Mouse (Mus musculus): Measurements from ENCODE around the gene Ankrd6.

Gene Ankrd6

GRCm38 (mm10) chr4:32951035-32951940 is 647 bp upstream of the Ankrd6 start:
- no peak for DNase-seq (ENCODE audit: extremely low spot score)

- DNase-seq (ENCODE audit: extremely low spot score) = no peak
Measured at GRCm38 (mm10) chr4:32948696-32949095, 1.9 kb downstream of the Ankrd6 start.

GRCm38 (mm10) chr4:32947631-32948030 is 3.0 kb downstream of the Ankrd6 start:
- DNase-seq (ENCODE audit: extremely low spot score) = peak; percentile 45

GRCm38 (mm10) chr4:32940984-32941383 is 9.7 kb downstream of the Ankrd6 start:
- no peak for DNase-seq (ENCODE audit: extremely low spot score)

GRCm38 (mm10) chr4:32939964-32940363 is 10.7 kb downstream of the Ankrd6 start:
- DNase-seq (ENCODE audit: extremely low spot score) = no peak

- no peak for DNase-seq (ENCODE audit: extremely low spot score)
Measured at GRCm38 (mm10) chr4:32939521-32939920, 11.1 kb downstream of the Ankrd6 start.

- no peak for DNase-seq (ENCODE audit: extremely low spot score)
Measured at GRCm38 (mm10) chr4:32936762-32937341, 13.8 kb downstream of the Ankrd6 start.

GRCm38 (mm10) chr4:32932056-32932455 is 18.6 kb downstream of the Ankrd6 start:
- peak; percentile 37 for DNase-seq (ENCODE audit: extremely low spot score)

GRCm38 (mm10) chr4:32929750-32930149 is 20.9 kb downstream of the Ankrd6 start:
- DNase-seq (ENCODE audit: extremely low spot score) = no peak

- DNase-seq (ENCODE audit: extremely low spot score) = no peak
Measured at GRCm38 (mm10) chr4:32928692-32929448, 21.8 kb downstream of the Ankrd6 start.

- DNase-seq (ENCODE audit: extremely low spot score) = peak; percentile 49
Measured at GRCm38 (mm10) chr4:32923891-32924294, 26.7 kb downstream of the Ankrd6 start.

- peak; percentile 77 for DNase-seq (ENCODE audit: extremely low spot score)
Measured at GRCm38 (mm10) chr4:32923436-32923835, 27.2 kb downstream of the Ankrd6 start.

GRCm38 (mm10) chr4:32922871-32923270 is 27.8 kb downstream of the Ankrd6 start:
- no peak for DNase-seq (ENCODE audit: extremely low spot score)

- no peak for DNase-seq (ENCODE audit: extremely low spot score)
Measured at GRCm38 (mm10) chr4:32920863-32921262, 29.8 kb downstream of the Ankrd6 start.

- no peak for DNase-seq (ENCODE audit: extremely low spot score)
Measured at GRCm38 (mm10) chr4:32918571-32918970, 32.1 kb downstream of the Ankrd6 start.

- DNase-seq (ENCODE audit: extremely low spot score) = peak; percentile 39
Measured at GRCm38 (mm10) chr4:32916689-32917385, 33.8 kb downstream of the Ankrd6 start.

GRCm38 (mm10) chr4:32915928-32916327 is 34.7 kb downstream of the Ankrd6 start:
- DNase-seq (ENCODE audit: extremely low spot score) = no peak

GRCm38 (mm10) chr4:32909996-32910395 is 40.6 kb downstream of the Ankrd6 start:
- no peak for DNase-seq (ENCODE audit: extremely low spot score)

- no peak for DNase-seq (ENCODE audit: extremely low spot score)
Measured at GRCm38 (mm10) chr4:32909241-32909979, 41.2 kb downstream of the Ankrd6 start.

GRCm38 (mm10) chr4:32907631-32908030 is 43.0 kb downstream of the Ankrd6 start:
- no peak for DNase-seq (ENCODE audit: extremely low spot score)

- no peak for DNase-seq (ENCODE audit: extremely low spot score)
Measured at GRCm38 (mm10) chr4:32906627-32907026, 44.0 kb downstream of the Ankrd6 start.
